Mouse (Mus musculus): ENCODE data around the gene Zfp296. TPM values are rescaled to one million over a fixed set of nuclear protein-coding genes. Genes with fewer than 3 reads are reported as not detected.

Zfp296 gene
- polyA plus RNA-seq, 1 experiment from 2014 or later, result 1.2 TPM

GRCm38 (mm10) chr7:19609641-19610332, 32.7 kb downstream of the Zfp296 start:
- no peaks in the 10 kb centered on the region for H3K9me3 ChIP-seq (ENCODE audit: low read length)
- H3K4me3 ChIP-seq (ENCODE audit: low read depth, low read length), result no peak overlapping the region
- WGBS (ENCODE audit: insufficient replicate concordance), result 87% methylated on average over 12 of the region's 12 CpGs
- H3K36me3 ChIP-seq (replicated peaks; ENCODE audit: insufficient read depth, low read length), result peaks cover 2% of the 10 kb centered on the region
- no peaks in the 10 kb centered on the region for H3K4me1 ChIP-seq (ENCODE audit: insufficient read depth)
- H3K4me2 ChIP-seq (ENCODE audit: low read depth, low read length), result no peak overlapping the region
- DNase-seq (no peak), ATAC-seq (no peak)
- TF ChIP-seq EP300 (IDR thresholded peaks at IDR 0.05; ENCODE audit: low read depth) (no peak), CTCF (IDR thresholded peaks at IDR 0.05; ENCODE audit: low read depth) (peak; percentile 13; the same call in 1 of the 2 replicates)
- no peak overlapping the region for H3K27ac ChIP-seq (ENCODE audit: low read depth)
- H3K9ac ChIP-seq (replicated peaks), result no peak overlapping the region
- no peaks in the 10 kb centered on the region for H3K27me3 ChIP-seq (ENCODE audit: insufficient read depth, low read length)

DNA sequence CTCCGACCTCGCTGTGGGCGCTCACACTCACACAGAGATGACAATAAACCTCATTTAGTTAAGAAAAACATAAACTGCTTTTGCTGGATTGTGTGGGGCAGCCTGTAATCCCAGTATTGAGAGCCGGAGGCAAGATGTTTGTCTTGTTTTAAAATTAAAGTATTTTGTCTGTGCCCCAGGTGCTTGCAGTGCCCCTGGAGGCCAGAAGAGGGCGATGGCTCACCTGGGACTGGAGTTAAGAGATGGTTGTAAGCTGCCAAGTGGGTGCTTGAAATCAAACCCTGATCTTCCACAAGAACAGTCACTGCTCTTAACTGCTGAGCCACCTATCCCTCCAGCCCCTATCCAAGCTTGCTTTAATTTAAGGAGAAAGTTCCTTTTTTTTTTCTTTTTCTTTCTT, 33.9 kb downstream of the Zfp296 start:
- WGBS (ENCODE audit: insufficient replicate concordance), result 77% methylated on average over 5 of the region's 5 CpGs
- Histone ChIP-seq H3K27me3 (ENCODE audit: insufficient read depth, low read length) (no peaks in the 10 kb centered on the region), H3K27ac (ENCODE audit: low read depth) (no peak overlapping the region)

DNA sequence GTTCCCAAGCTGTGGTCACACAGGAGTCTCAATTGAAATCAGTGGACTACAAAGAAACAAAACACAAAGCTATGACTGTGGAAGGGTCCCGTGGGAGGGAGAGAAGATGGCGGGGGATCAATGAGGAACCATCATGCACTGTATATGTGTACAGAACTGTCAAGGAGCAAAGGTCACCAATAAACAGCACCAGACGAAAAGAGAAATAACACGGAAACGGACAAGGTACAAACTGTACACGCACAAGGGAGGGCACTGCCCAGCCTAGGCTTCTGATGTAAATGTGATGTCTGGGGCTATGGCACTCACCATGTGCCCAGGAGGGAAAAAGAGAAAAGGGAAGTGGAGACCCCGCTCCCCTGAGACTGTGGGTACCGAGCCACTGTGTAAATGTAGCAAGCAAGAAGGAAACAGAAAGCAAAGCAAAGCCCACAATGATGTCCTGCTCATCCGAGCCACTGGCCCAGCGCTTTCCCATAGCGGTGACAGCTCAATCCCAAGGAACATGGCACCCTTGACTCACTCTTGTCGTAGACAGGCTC, 38.0 kb downstream of the Zfp296 start:
- no peak overlapping the region for H3K4me3 ChIP-seq (ENCODE audit: low read depth, low read length)
- H3K27me3 ChIP-seq (ENCODE audit: insufficient read depth, low read length), result 0 out of 2 replicates have a peak, but pooled peaks cover 3% of the 10 kb centered on the region
- peaks cover 5% of the 10 kb centered on the region for H3K36me3 ChIP-seq (replicated peaks; ENCODE audit: insufficient read depth, low read length)
- H3K9me3 ChIP-seq (ENCODE audit: low read length), result no peaks in the 10 kb centered on the region
- WGBS (ENCODE audit: insufficient replicate concordance), result 60% methylated on average over 12 of the region's 12 CpGs
- H3K27ac ChIP-seq (ENCODE audit: low read depth), result peak overlapping the region; percentile 16; the same call in 1 of the 2 replicates
- DNase-seq, result no peak
- TF ChIP-seq CTCF (IDR thresholded peaks at IDR 0.05; ENCODE audit: low read depth), result no peak
- TF ChIP-seq EP300 (IDR thresholded peaks at IDR 0.05; ENCODE audit: low read depth), result no peak
- H3K4me1 ChIP-seq (ENCODE audit: insufficient read depth), result peaks cover 4% of the 10 kb centered on the region
- peak; percentile 22; the same call in 1 of the 2 replicates for ATAC-seq
- H3K9ac ChIP-seq (replicated peaks), result no peak overlapping the region
- H3K4me2 ChIP-seq (ENCODE audit: low read depth, low read length), result no peak overlapping the region

More for the DNA sequence above, 33.9 kb downstream of the Zfp296 start:
- TF ChIP-seq EP300 (IDR thresholded peaks at IDR 0.05; ENCODE audit: low read depth), result no peak
- TF ChIP-seq CTCF (IDR thresholded peaks at IDR 0.05; ENCODE audit: low read depth), result peak; percentile 45
- Histone ChIP-seq H3K4me2 (ENCODE audit: low read depth, low read length) (no peak overlapping the region), H3K9me3 (ENCODE audit: low read length) (no peaks in the 10 kb centered on the region), H3K4me1 (ENCODE audit: insufficient read depth) (no peaks in the 10 kb centered on the region), H3K36me3 (replicated peaks; ENCODE audit: insufficient read depth, low read length) (peaks cover 5% of the 10 kb centered on the region), H3K9ac (replicated peaks) (no peak overlapping the region), H3K4me3 (ENCODE audit: low read depth, low read length) (no peak overlapping the region)
- ATAC-seq, result no peak
- no peak for DNase-seq

- Histone ChIP-seq H3K27me3 (ENCODE audit: insufficient read depth, low read length) (0 out of 2 replicates have a peak, but pooled peaks cover 3% of the 10 kb centered on the region), H3K9me3 (ENCODE audit: low read length) (no peaks in the 10 kb centered on the region), H3K36me3 (replicated peaks; ENCODE audit: insufficient read depth, low read length) (peaks cover 3% of the 10 kb centered on the region; the same call in 1 of the 2 replicates), H3K4me3 (ENCODE audit: low read depth, low read length) (peak overlapping the region; percentile 25; the same call in 1 of the 2 replicates), H3K4me2 (ENCODE audit: low read depth, low read length) (peak overlapping the region; percentile 63), H3K4me1 (ENCODE audit: insufficient read depth) (peaks cover 4% of the 10 kb centered on the region), H3K9ac (replicated peaks) (peak overlapping the region; percentile 23; the same call in 1 of the 2 replicates), H3K27ac (ENCODE audit: low read depth) (no peak overlapping the region)
- ATAC-seq, result peak; percentile 80
- DNase-seq, result peak; percentile 79
- 16% methylated on average over 35 of the region's 35 CpGs for WGBS (ENCODE audit: insufficient replicate concordance)
- TF ChIP-seq EP300 (IDR thresholded peaks at IDR 0.05; ENCODE audit: low read depth) (no peak), CTCF (IDR thresholded peaks at IDR 0.05; ENCODE audit: low read depth) (peak; percentile 96)
These were observed 42.1 kb downstream of the Zfp296 start for GRCm38 (mm10) chr7:19619004-19619801.

- Histone ChIP-seq H3K4me2 (ENCODE audit: low read depth, low read length) (no peak overlapping the region), H3K9ac (replicated peaks) (no peak overlapping the region), H3K27me3 (ENCODE audit: insufficient read depth, low read length) (0 out of 2 replicates have a peak, but pooled peaks cover 3% of the 10 kb centered on the region), H3K27ac (ENCODE audit: low read depth) (no peak overlapping the region), H3K4me3 (ENCODE audit: low read depth, low read length) (no peak overlapping the region), H3K36me3 (replicated peaks; ENCODE audit: insufficient read depth, low read length) (no peaks in the 10 kb centered on the region), H3K4me1 (ENCODE audit: insufficient read depth) (peaks cover 4% of the 10 kb centered on the region), H3K9me3 (ENCODE audit: low read length) (no peaks in the 10 kb centered on the region)
- 87% methylated on average over 7 of the region's 7 CpGs for WGBS (ENCODE audit: insufficient replicate concordance)
- DNase-seq, result no peak
- no peak for ATAC-seq
- TF ChIP-seq CTCF (IDR thresholded peaks at IDR 0.05; ENCODE audit: low read depth), result no peak
- no peak for TF ChIP-seq EP300 (IDR thresholded peaks at IDR 0.05; ENCODE audit: low read depth)
These were observed 43.7 kb downstream of the Zfp296 start for GRCm38 (mm10) chr7:19620811-19621210.

DNA sequence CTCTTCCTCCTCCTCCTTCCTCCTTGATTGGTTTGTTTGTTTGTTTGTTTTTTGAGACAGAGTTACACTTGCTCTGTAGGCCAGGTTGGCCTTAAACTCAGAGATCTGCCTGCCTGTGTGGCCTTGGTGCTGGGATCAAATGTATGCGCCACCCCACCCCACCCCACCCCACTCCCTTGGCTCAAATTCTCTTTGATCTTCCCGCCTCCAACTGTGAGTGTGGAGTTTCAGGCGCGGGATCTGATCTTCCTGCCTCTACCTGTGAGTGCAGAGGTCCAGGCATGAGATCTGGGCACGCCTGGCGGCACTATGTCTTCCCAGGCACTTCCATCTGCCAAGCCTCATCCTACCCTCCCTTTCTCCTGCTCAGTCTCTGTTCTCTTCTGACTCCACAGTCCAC, 45.2 kb downstream of the Zfp296 start:
- H3K27me3 ChIP-seq (ENCODE audit: insufficient read depth, low read length), result 0 out of 2 replicates have a peak, but pooled peaks cover 3% of the 10 kb centered on the region
- H3K9ac ChIP-seq (replicated peaks), result no peak overlapping the region
- H3K4me1 ChIP-seq (ENCODE audit: insufficient read depth), result peaks cover 4% of the 10 kb centered on the region
- ATAC-seq, result no peak
- no peak for DNase-seq
- H3K4me3 ChIP-seq (ENCODE audit: low read depth, low read length), result no peak overlapping the region
- TF ChIP-seq CTCF (IDR thresholded peaks at IDR 0.05; ENCODE audit: low read depth), result no peak
- no peak for TF ChIP-seq EP300 (IDR thresholded peaks at IDR 0.05; ENCODE audit: low read depth)
- H3K27ac ChIP-seq (ENCODE audit: low read depth), result no peak overlapping the region
- no peaks in the 10 kb centered on the region for H3K36me3 ChIP-seq (replicated peaks; ENCODE audit: insufficient read depth, low read length)
- 57% methylated on average over 6 of the region's 6 CpGs for WGBS (ENCODE audit: insufficient replicate concordance)
- no peaks in the 10 kb centered on the region for H3K9me3 ChIP-seq (ENCODE audit: low read length)
- H3K4me2 ChIP-seq (ENCODE audit: low read depth, low read length), result no peak overlapping the region

All from liver, postnatal 0 days (tissue).